Mouse (Mus musculus) liver, embryonic 14.5 days (tissue): ENCODE measurements around the gene Riok2. TPM values are rescaled to one million over a fixed set of nuclear protein-coding genes. Genes with fewer than 3 reads are reported as not detected.

Experiments
- ATAC-seq: fragments of 200-750 bp; cut with Nextera tagmentation; 2 replicates; pipeline ENCODE4 v1.8.0; 2017; ENCODE audit warnings: moderate number of reproducible peaks, mild to moderate bottlenecking, moderate library complexity; ENCODE audit not compliant: insufficient read depth
- DNase-seq, 3 experiments: peaks; one replicate each; pipeline ENCODE4 v3.0.0-alpha.2; 2012 to 2013; ENCODE audit warnings: low read depth in 3 of 3, low spot score in 3 of 3
- H3K27ac ChIP-seq: fragments of 300-500 bp; sonication (generic); 2 replicates; pipeline ENCODE4 v1.5.1; 2014; ENCODE audit warnings: moderate library complexity, mild to moderate bottlenecking, control low read depth, inconsistent platforms
- H3K27me3 ChIP-seq: fragments of 300-500 bp; sonication (generic); 2 replicates; pipeline ENCODE4 v1.6.1; 2014; ENCODE audit warnings: mild to moderate bottlenecking, low read length, moderate library complexity; ENCODE audit not compliant: control insufficient read depth, insufficient read depth
- H3K36me3 ChIP-seq: fragments of 300-500 bp; sonication (generic); replicated peaks from 2 replicates; pipeline ENCODE4 v1.6.1; 2014; ENCODE audit warnings: low read depth; ENCODE audit not compliant: control insufficient read depth, insufficient read depth
- H3K4me1 ChIP-seq, 2 experiments: fragments of 200-500 bp in 1 of 2; fragments of 300-500 bp in 1 of 2; sonication (generic) in 1 of 2; replicated peaks; 2 replicates each; pipeline ENCODE4 v1.6.1; 2012 to 2014; ENCODE audit warnings: antibody characterized with exemption in 1 of 2, inconsistent platforms in 1 of 2, low read length in 1 of 2; ENCODE audit not compliant: control insufficient read depth in 2 of 2, insufficient read depth in 2 of 2
- H3K4me2 ChIP-seq: fragments of 300-500 bp; sonication (generic); 2 replicates; pipeline ENCODE4 v1.6.1; 2014; ENCODE audit warnings: low read depth, mild to moderate bottlenecking, control low read depth, moderate library complexity
- H3K4me3 ChIP-seq, 2 experiments: fragments of 200-500 bp in 1 of 2; fragments of 300-500 bp in 1 of 2; sonication (generic) in 1 of 2; 2 replicates each; pipeline ENCODE4 v1.5.1; 2012 to 2014; ENCODE audit warnings: low read depth in 2 of 2, low read length in 2 of 2, mild to moderate bottlenecking in 2 of 2, control low read depth in 1 of 2, inconsistent platforms in 1 of 2, moderate library complexity in 1 of 2; ENCODE audit not compliant: insufficient read depth in 1 of 2
- H3K9ac ChIP-seq: fragments of 300-500 bp; sonication (generic); replicated peaks from 2 replicates; pipeline ENCODE4 v1.6.1; 2014; ENCODE audit warnings: mild to moderate bottlenecking, control low read depth, moderate library complexity
- H3K9me3 ChIP-seq: fragments of 300-500 bp; sonication (generic); 2 replicates; pipeline ENCODE4 v1.6.1; 2016; ENCODE audit warnings: low read length, mixed read lengths; ENCODE audit not compliant: control insufficient read depth
- CTCF ChIP-seq: IDR thresholded peaks from 2 replicates; pipeline ENCODE4 v1.5.1; 2016; ENCODE audit warnings: antibody characterized with exemption, low read depth, control low read depth
- EP300 ChIP-seq: IDR thresholded peaks from 2 replicates; pipeline ENCODE4 v1.6.1; 2016; ENCODE audit warnings: antibody characterized with exemption, low read depth
- WGBS: fragments of 180-500 bp; shearing (Covaris S2); extraction: QIAGEN DNeasy Blood & Tissue Kit; methylation state at CpG from one replicate; pipeline ENCODE4 v1.1.7; 2014; ENCODE audit not compliant: insufficient replicate concordance; 5-methylcytosine and 5-hydroxymethylcytosine counted together
- polyA plus RNA-seq, 2 experiments: library from polyadenylated mRNA; depleted of rRNA in 1 of 2; stranded (reverse) in 1 of 2; unstranded in 1 of 2; fragments of >200 nt; fragmentation: Nextera tagmentation in 1 of 2; extraction: Ambion mirVana in 1 of 2; gene quantifications; 2 replicates each; pipeline versions ENCODE4 v1.2.1 to v1.2.3; 2012 to 2014

Riok2 gene
- polyA plus RNA-seq, 2 experiments: 11.5 to 11.7 TPM

GRCm38 (mm10) chr17:17428888-17429287 is 54.8 kb downstream of the Riok2 start:
- Histone ChIP-seq H3K36me3 (no peaks in the 10 kb centered on the region), H3K4me2 (no peak overlapping the region), H3K27me3 (no peaks in the 10 kb centered on the region), H3K9me3 (no peaks in the 10 kb centered on the region), H3K4me3 (no peak overlapping the region), H3K27ac (no peak overlapping the region), H3K9ac (no peak overlapping the region), H3K4me1 (no peaks in the 10 kb centered on the region)
- DNase-seq (no peak), ATAC-seq (no peak)
- WGBS: 49% methylated on average over 2 of the region's 2 CpGs
- TF ChIP-seq EP300 (no peak), CTCF (no peak)

- no peak for TF ChIP-seq CTCF
- TF ChIP-seq EP300: no peak
- Histone ChIP-seq H3K4me1 (no peaks in the 10 kb centered on the region), H3K4me3 (no peak overlapping the region), H3K4me2 (no peak overlapping the region), H3K36me3 (no peaks in the 10 kb centered on the region), H3K9me3 (no peaks in the 10 kb centered on the region), H3K27ac (no peak overlapping the region), H3K27me3 (no peaks in the 10 kb centered on the region), H3K9ac (no peak overlapping the region)
- 55% methylated on average over 4 of the region's 4 CpGs for WGBS
- no peak for DNase-seq
- ATAC-seq: no peak
Measured at GRCm38 (mm10) chr17:17433679-17434078, 59.6 kb downstream of the Riok2 start.

- no peak for DNase-seq
- H3K27me3 ChIP-seq: no peaks in the 10 kb centered on the region
- no peaks in the 10 kb centered on the region for H3K4me1 ChIP-seq
- no peak overlapping the region for H3K4me3 ChIP-seq
- H3K9ac ChIP-seq: no peak overlapping the region
- no peak overlapping the region for H3K27ac ChIP-seq
- ATAC-seq: no peak
- TF ChIP-seq EP300 (no peak), CTCF (no peak)
- no peak overlapping the region for H3K4me2 ChIP-seq
- no peaks in the 10 kb centered on the region for H3K36me3 ChIP-seq
- H3K9me3 ChIP-seq: no peaks in the 10 kb centered on the region
Measured at GRCm38 (mm10) chr17:17438576-17439191, 64.6 kb downstream of the Riok2 start.

GRCm38 (mm10) chr17:17441876-17442498 is 67.9 kb downstream of the Riok2 start:
- no peak for TF ChIP-seq CTCF
- TF ChIP-seq EP300: no peak
- no peak overlapping the region for H3K9ac ChIP-seq
- H3K36me3 ChIP-seq: no peaks in the 10 kb centered on the region
- H3K27ac ChIP-seq: no peak overlapping the region
- WGBS: 44% methylated on average over 4 of the region's 4 CpGs
- H3K4me3 ChIP-seq: no peak overlapping the region
- no peak overlapping the region for H3K4me2 ChIP-seq
- ATAC-seq (no peak), DNase-seq (no peak)
- no peaks in the 10 kb centered on the region for H3K27me3 ChIP-seq
- H3K4me1 ChIP-seq: no peaks in the 10 kb centered on the region
- no peaks in the 10 kb centered on the region for H3K9me3 ChIP-seq

- WGBS: 46% methylated on average over 3 of the region's 3 CpGs
- ATAC-seq (no peak), DNase-seq (no peak)
- no peaks in the 10 kb centered on the region for H3K4me1 ChIP-seq
- no peak overlapping the region for H3K27ac ChIP-seq
- no peak overlapping the region for H3K4me3 ChIP-seq
- H3K4me2 ChIP-seq: no peak overlapping the region
- no peaks in the 10 kb centered on the region for H3K36me3 ChIP-seq
- H3K27me3 ChIP-seq: no peaks in the 10 kb centered on the region
- no peak for TF ChIP-seq EP300
- TF ChIP-seq CTCF: no peak
- no peak overlapping the region for H3K9ac ChIP-seq
- H3K9me3 ChIP-seq: no peaks in the 10 kb centered on the region
Measured at GRCm38 (mm10) chr17:17444297-17444886, 70.3 kb downstream of the Riok2 start.

Other genes with a start within 250 kb of the Riok2 start
- 0.04 and 0.16 TPM in 2 replicates for gene Lix1, start 28.4 kb downstream of the Riok2 start, polyA plus RNA-seq (2012; rRNA removed)
- gene Lix1, start 28.4 kb downstream of the Riok2 start, polyA plus RNA-seq (2014; fragmentation: Nextera tagmentation; extraction: Ambion mirVana): 0.08 and 0.14 TPM in 2 replicates